Mouse (Mus musculus) heart, adult 9 months (tissue): ENCODE measurements around the gene Pabpc1l.

Experiments
- DNase-seq, 2 experiments: peaks; one replicate each; pipeline ENCODE4 v3.0.0; 2022; ENCODE audit warnings: low spot score in 2 of 2

Gene Pabpc1l

DNA sequence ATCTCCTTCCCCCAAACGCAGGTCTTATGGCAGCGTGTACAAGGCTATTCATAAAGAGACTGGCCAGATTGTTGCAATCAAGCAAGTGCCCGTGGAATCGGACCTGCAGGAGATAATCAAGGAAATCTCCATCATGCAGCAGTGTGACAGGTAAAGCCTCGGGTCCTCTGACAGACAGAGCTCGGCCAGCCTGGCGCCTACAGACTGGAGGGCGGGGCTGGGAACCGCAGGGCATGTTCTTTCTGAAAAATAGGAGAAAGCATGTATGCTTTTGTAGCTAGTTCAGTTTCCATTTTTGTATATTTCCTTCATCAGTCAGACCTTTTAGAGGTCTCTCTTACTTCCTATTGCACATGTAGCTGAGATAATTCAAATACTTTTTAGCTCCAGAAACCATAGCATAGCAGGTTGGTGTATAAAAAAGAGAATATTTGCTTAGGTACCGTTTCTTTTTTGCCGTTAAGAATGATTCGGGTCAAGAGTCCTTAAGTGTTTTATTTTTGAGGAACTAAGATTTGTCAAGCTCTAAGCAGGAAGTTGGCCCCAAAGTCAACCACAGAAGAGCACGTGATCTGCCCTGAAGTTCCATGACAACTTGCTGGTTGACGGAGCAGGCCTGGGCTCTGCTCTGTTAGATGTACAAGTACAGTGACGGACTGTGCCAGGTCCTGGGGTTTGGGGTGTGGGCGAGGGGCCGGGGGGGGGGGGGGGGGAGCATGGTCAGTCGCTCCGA is 58.5 kb downstream of the Pabpc1l start:
- DNase-seq: peak in 1 of 2 experiments; percentile 45

DNA sequence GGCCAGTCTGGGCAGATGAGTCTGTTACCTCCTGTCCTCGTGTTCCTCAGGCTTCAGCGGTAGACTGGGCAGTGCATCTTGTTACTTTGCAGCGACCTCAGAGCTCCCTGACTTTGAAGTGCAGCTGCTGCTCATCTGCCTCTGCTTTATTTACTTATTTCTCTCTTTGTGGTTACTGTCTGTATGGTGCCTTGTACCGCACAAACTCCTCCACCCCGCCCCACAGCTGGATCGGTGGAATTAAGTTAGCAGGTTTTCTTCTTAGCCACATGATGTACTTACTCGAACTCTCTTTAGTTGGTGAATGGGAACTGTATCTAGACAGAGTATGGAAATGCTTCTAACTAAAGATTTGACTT is 59.1 kb downstream of the Pabpc1l start:
- DNase-seq: no peak

DNA sequence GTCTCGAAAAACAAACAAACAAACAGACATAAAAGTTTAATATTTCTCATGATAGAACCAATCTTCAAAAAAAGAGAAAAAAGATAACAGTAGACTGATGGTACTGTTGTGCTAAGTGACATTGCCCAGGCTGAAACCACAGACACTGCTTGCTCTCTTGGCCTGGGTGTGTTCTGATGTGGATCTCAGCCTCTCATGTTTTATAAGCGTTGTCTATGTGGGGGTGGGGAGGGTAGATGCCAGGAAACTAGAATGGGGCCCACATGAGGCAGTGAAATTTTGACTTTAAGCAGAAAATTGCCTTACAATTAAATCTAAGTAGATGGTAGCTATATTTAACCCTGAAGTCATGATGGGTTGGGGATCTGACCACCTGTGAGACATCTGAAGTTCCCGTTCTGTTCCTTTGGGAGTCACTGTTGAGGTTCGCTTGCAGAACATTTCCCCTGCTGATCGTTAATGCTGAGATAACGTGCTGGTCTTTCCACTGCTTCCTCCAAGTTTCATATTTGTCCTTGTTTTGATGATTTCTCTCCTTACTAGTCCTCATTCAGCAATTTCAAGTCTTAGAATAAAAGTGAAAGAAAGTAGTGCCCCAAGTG is 62.3 kb downstream of the Pabpc1l start:
- DNase-seq: no peak

DNA sequence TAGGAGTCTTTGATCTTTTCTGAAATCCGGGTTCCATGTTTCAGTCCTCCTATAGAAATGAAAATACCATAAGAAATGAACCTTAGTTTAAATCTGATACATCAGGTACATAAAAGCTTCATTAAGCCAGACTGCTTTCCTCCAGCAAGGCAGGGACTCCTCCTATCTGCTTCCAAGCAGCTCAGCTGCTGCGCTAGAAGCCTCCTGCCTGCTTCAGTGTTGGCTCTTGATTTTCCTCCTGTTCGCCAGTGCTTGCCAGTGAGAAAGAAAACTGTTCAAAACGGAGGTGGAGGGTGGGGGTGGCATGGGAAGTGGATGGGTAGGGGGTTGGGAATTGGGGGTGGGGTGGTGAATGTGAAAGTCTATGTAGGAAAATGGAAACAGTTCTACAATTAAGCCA is 64.3 kb downstream of the Pabpc1l start:
- no peak for DNase-seq

DNA sequence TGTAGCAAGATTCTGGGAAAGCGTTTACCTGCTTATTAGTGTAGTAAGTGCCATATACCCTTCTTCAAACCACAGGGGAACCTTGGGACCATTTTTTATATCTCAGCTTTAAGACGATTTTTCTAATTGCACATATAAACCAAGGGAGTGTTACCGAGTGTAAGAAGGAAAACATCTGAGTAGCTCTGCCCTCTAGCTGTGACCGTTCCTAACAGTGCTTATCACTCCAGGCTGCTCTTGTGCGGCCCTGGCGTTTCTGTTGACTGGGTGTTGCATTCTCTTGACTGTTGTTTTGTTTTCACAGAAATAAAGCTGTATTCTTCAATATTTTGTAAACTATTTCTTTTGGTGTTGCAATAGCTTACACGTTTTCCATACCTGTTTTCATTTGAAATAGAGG is 68.9 kb downstream of the Pabpc1l start:
- no peak for DNase-seq

DNA sequence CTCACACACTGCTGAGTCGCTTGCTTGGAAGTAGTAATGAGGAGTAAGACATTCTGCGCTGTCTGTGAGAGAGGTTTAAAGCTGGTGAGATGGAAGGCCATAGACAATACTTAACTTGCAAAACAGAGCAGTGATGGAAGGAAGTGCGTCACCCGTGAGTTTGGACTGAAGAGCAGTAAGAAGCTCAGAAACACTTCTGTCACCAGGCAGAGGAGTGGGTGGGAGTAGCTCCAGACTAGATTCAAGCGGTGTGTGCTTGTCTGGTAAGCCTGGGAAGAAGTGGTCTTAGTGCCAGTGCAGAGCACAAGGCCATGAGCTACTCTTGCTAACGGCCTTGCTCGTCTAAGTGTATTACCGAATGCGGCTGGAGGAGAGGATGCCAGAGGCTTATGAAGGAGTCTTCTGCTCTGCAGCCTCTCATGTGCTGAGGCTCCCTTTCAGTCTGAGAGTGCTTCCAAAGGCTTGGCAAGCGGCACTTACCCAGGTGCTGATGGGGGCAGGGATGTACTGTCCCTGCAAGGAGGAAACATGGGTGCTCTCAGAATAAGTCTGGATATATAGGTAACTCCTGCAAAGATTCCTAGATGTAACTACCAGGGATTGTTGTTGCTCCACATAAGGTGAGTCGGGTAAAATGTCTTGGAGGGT is 73.5 kb downstream of the Pabpc1l start:
- no peak for DNase-seq
